Mouse (Mus musculus) CD4-positive, CD25-positive, alpha-beta regulatory T cell (primary cell): ENCODE data around the gene Gfm1. TPM values are rescaled to one million over a fixed set of nuclear protein-coding genes. Genes with fewer than 3 reads are reported as not detected.

Experiments used
- polyA plus RNA-seq: library from polyadenylated mRNA; unstranded; fragments of 100-300 nt; shearing (Covaris generic); gene quantifications from one replicate; pipeline ENCODE4 v1.2.1, GENCODE M21; 2017

Gfm1 gene
- 45.4 TPM for polyA plus RNA-seq

GRCm38 (mm10) chr3:67429999-67430380, at the start of gene Gfm1:
Gfm1 (plus strand) TSS chr3:67430096.

GRCm38 (mm10) chr3:67463450-67464372, 33.8 kb downstream of the Gfm1 start, which contains the start of gene Lxn:
Lxn (minus strand) TSS chr3:67463926.

GRCm38 (mm10) chr3:67515274-67515801, 85.4 kb downstream of the Gfm1 start, which contains the start of gene Rarres1:
Rarres1 (minus strand) TSS chr3:67515523.

Other genes starting within 250 kb of the Gfm1 start
- 0.32 TPM for gene Mlf1, start 56.0 kb upstream of the Gfm1 start, polyA plus RNA-seq
- not detected for gene Gm17402, start 54.9 kb upstream of the Gfm1 start, polyA plus RNA-seq
- gene Lxn, start 33.8 kb downstream of the Gfm1 start, polyA plus RNA-seq, result 43.7 TPM
- not detected for gene Rarres1, start 85.4 kb downstream of the Gfm1 start, polyA plus RNA-seq
- 66.1 TPM for gene Mfsd1, start 152.6 kb downstream of the Gfm1 start, polyA plus RNA-seq